Mouse (Mus musculus): ENCODE results near the gene Borcs6.

GRCm38 (mm10) chr11:69070590-69071222, 11.2 kb downstream of the Borcs6 start, which contains the start of gene Tmem107:
- TF ChIP-seq CTCF (IDR thresholded peaks at IDR 0.05; ENCODE audit: control insufficient read depth, insufficient read depth, insufficient replicate concordance, low read depth, low read length) (no peak; the same call in 1 of the 2 replicates), POLR2A (IDR thresholded peaks at IDR 0.05; ENCODE audit: control insufficient read depth, low read depth, low read length) (peak; percentile 99)
